Mouse (Mus musculus) neural tube, embryonic 11.5 days (tissue): ENCODE results near the gene Exoc3l4. TPM values are rescaled to one million over a fixed set of nuclear protein-coding genes. Genes with fewer than 3 reads are reported as not detected.

Experiments
- ATAC-seq: fragments of 200-750 bp; cut with Nextera tagmentation; 2 replicates; pipeline ENCODE4 v1.8.0; 2017; ENCODE audit warnings: moderate number of reproducible peaks, mild to moderate bottlenecking, moderate TSS enrichment, moderate library complexity; ENCODE audit not compliant: insufficient read depth, low FRiP score, low TSS enrichment
- DNase-seq: peaks from one replicate; pipeline ENCODE4 v3.0.0-alpha.2; 2015; ENCODE audit warnings: low spot score
- H3K27ac ChIP-seq: fragments of 300-500 bp; sonication (generic); 2 replicates; pipeline ENCODE4 v1.5.1; 2014; ENCODE audit warnings: low read depth, mild to moderate bottlenecking, low read length
- H3K27me3 ChIP-seq: fragments of 300-500 bp; sonication (generic); 2 replicates; pipeline ENCODE4 v1.6.1; 2014; ENCODE audit warnings: mild to moderate bottlenecking, low read length, mixed read lengths; ENCODE audit not compliant: control insufficient read depth, insufficient read depth
- H3K36me3 ChIP-seq: fragments of 300-500 bp; sonication (generic); 2 replicates; pipeline ENCODE4 v1.6.1; 2014; ENCODE audit warnings: mild to moderate bottlenecking, low read length, moderate library complexity, mixed read lengths; ENCODE audit not compliant: control insufficient read depth, insufficient read depth
- H3K4me1 ChIP-seq: fragments of 300-500 bp; sonication (generic); 2 replicates; pipeline ENCODE4 v1.6.1; 2014; ENCODE audit warnings: low read length, mixed read lengths; ENCODE audit not compliant: control insufficient read depth, insufficient read depth
- H3K4me2 ChIP-seq: fragments of 300-500 bp; sonication (generic); 2 replicates; pipeline ENCODE4 v1.6.1; 2014; ENCODE audit warnings: low read depth, mild to moderate bottlenecking, moderate library complexity
- H3K4me3 ChIP-seq: fragments of 300-500 bp; sonication (generic); 2 replicates; pipeline ENCODE4 v1.5.1; 2014; ENCODE audit warnings: low read depth, low read length
- H3K9ac ChIP-seq: fragments of 300-500 bp; sonication (generic); 2 replicates; pipeline ENCODE4 v1.6.1; 2014; ENCODE audit warnings: mild to moderate bottlenecking, low read length
- H3K9me3 ChIP-seq: fragments of 300-500 bp; sonication (generic); 2 replicates; pipeline ENCODE4 v1.6.1; 2016; ENCODE audit warnings: low read length; ENCODE audit not compliant: control insufficient read depth
- WGBS: fragments of 180-500 bp; shearing (Covaris S2); extraction: QIAGEN DNeasy Blood & Tissue Kit; methylation state at CpG from one replicate; pipeline ENCODE4 v1.1.7; 2014; 5-methylcytosine and 5-hydroxymethylcytosine counted together
- polyA plus RNA-seq: library from polyadenylated mRNA; unstranded; fragments of >200 nt; fragmentation: Nextera tagmentation; extraction: Ambion mirVana; gene quantifications from 2 replicates; pipeline ENCODE4 v1.2.1, GENCODE M21; 2014

Gene Exoc3l4
- polyA plus RNA-seq, 1 experiment from 2014 or later: 6.6 TPM

DNA sequence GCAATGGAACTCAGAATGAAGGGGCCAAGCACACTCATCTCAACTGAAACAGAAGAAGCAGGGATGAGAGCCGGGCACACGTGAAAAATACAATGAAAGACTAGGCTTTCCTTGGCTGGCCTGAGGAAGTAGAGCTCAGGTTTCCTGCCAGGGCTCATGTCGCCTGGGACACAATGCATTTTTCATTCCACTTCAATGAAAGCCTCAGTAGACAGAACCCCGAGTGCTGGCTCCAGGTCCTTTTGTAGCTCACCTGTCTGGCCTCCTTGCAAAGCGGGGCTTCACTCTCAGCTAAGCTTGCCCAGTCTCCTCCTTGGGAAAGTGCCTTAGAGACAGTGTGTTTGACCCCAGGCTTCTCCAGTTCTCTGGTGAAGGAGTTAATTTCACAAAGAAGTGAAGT, 62.1 kb downstream of the Exoc3l4 start:
- no peak overlapping the region for H3K4me3 ChIP-seq
- peaks cover under 1% of the 10 kb centered on the region for H3K27me3 ChIP-seq
- H3K4me2 ChIP-seq: no peak overlapping the region
- WGBS: 66% methylated on average over 5 of the region's 5 CpGs
- no peaks in the 10 kb centered on the region for H3K9me3 ChIP-seq
- no peaks in the 10 kb centered on the region for H3K4me1 ChIP-seq
- H3K9ac ChIP-seq: no peak overlapping the region
- ATAC-seq (no peak), DNase-seq (no peak)
- H3K36me3 ChIP-seq: no peaks in the 10 kb centered on the region
- H3K27ac ChIP-seq: no peak overlapping the region

DNA sequence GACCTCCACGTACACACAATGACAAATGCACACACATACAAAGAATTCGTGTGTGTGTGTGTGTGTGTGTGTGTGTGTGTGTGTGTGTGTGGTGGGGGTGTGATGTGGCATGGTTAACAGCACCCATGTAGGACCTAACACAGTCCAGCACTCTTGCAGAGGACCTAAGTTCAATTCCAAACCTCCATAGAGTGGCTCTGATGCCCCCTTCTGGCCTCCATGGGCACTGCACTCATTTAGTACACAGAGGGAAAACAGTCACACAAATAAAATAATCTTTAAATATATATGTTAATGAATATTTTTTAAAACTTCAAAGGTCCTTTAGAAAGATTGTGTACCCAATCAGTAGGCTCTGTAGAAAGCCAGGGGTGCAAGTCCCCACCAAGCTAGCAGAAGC, 63.1 kb downstream of the Exoc3l4 start:
- Histone ChIP-seq H3K27me3 (peaks cover 11% of the 10 kb centered on the region), H3K9me3 (no peaks in the 10 kb centered on the region), H3K36me3 (no peaks in the 10 kb centered on the region), H3K4me2 (no peak overlapping the region), H3K27ac (no peak overlapping the region), H3K4me1 (no peaks in the 10 kb centered on the region), H3K9ac (no peak overlapping the region), H3K4me3 (no peak overlapping the region)
- 66% methylated on average over 2 of the region's 2 CpGs for WGBS
- no peak for ATAC-seq
- DNase-seq: no peak

Other genes with a start within 250 kb of the Exoc3l4 start
- gene 4930595D18Rik, start 232.5 kb upstream of the Exoc3l4 start, polyA plus RNA-seq: not detected in 2 replicates
- not detected in 2 replicates for gene Amn, start 145.9 kb upstream of the Exoc3l4 start, polyA plus RNA-seq
- gene Cdc42bpb, start 39.3 kb upstream of the Exoc3l4 start, polyA plus RNA-seq: 36.7 and 37.2 TPM in 2 replicates
- gene Lbhd2, start 10.2 kb upstream of the Exoc3l4 start, polyA plus RNA-seq: not detected in 2 replicates
- 3.4 and 3.7 TPM in 2 replicates for gene Tnfaip2, start 25.5 kb downstream of the Exoc3l4 start, polyA plus RNA-seq
- gene Gm266, start 68.8 kb downstream of the Exoc3l4 start, polyA plus RNA-seq: 5.2 and 5.3 TPM in 2 replicates
- gene Eif5, start 121.0 kb downstream of the Exoc3l4 start, polyA plus RNA-seq: 645 and 670 TPM in 2 replicates
- 70.5 and 73.1 TPM in 2 replicates for gene Mark3, start 157.5 kb downstream of the Exoc3l4 start, polyA plus RNA-seq